Mouse (Mus musculus) kidney, embryonic 16.5 days (tissue): ENCODE measurements around the gene Card11. TPM values are rescaled to one million over a fixed set of nuclear protein-coding genes. Genes with fewer than 3 reads are reported as not detected.

Experiments used
- ATAC-seq: fragments of 200-750 bp; cut with Nextera tagmentation; 2 replicates; pipeline ENCODE4 v1.8.0; 2017; ENCODE audit warnings: moderate TSS enrichment; ENCODE audit not compliant: low FRiP score, low TSS enrichment
- H3K27ac ChIP-seq: fragments of 300-500 bp; sonication (generic); 2 replicates; pipeline ENCODE4 v1.5.1; 2014; ENCODE audit warnings: low read length
- H3K27me3 ChIP-seq: fragments of 300-500 bp; sonication (generic); 2 replicates; pipeline ENCODE4 v1.6.1; 2014; ENCODE audit warnings: low read length, control low read depth, mixed read lengths; ENCODE audit not compliant: insufficient read depth
- H3K36me3 ChIP-seq: fragments of 300-500 bp; sonication (generic); 2 replicates; pipeline ENCODE4 v1.6.1; 2014; ENCODE audit warnings: low read length, control low read depth, mixed read lengths; ENCODE audit not compliant: insufficient read depth
- H3K4me1 ChIP-seq: fragments of 300-500 bp; sonication (generic); 2 replicates; pipeline ENCODE4 v1.6.1; 2014; ENCODE audit warnings: low read length, control low read depth, mixed read lengths; ENCODE audit not compliant: insufficient read depth
- H3K4me2 ChIP-seq: fragments of 300-500 bp; sonication (generic); replicated peaks from 2 replicates; pipeline ENCODE4 v1.6.1; 2014; ENCODE audit warnings: low read depth, low read length
- H3K4me3 ChIP-seq: fragments of 300-500 bp; sonication (generic); 2 replicates; pipeline ENCODE4 v1.5.1; 2014; ENCODE audit warnings: mild to moderate bottlenecking, low read length
- H3K9ac ChIP-seq: fragments of 300-500 bp; sonication (generic); replicated peaks from 2 replicates; pipeline ENCODE4 v1.6.1; 2014; ENCODE audit warnings: low read length
- H3K9me3 ChIP-seq: fragments of 300-500 bp; sonication (generic); 2 replicates; pipeline ENCODE4 v1.6.1; 2016; ENCODE audit warnings: low read length, control low read depth
- WGBS: fragments of 180-500 bp; shearing (Covaris S2); extraction: QIAGEN DNeasy Blood & Tissue Kit; methylation state at CpG from one replicate; pipeline ENCODE4 v1.1.7; 2014; 5-methylcytosine and 5-hydroxymethylcytosine counted together
- polyA plus RNA-seq: library from polyadenylated mRNA; unstranded; fragments of >200 nt; fragmentation: Nextera tagmentation; extraction: Ambion mirVana; gene quantifications from 2 replicates; pipeline ENCODE4 v1.2.1, GENCODE M21; 2015

Card11 gene
- polyA plus RNA-seq, 1 experiment from 2014 or later, result 0.27 TPM

DNA sequence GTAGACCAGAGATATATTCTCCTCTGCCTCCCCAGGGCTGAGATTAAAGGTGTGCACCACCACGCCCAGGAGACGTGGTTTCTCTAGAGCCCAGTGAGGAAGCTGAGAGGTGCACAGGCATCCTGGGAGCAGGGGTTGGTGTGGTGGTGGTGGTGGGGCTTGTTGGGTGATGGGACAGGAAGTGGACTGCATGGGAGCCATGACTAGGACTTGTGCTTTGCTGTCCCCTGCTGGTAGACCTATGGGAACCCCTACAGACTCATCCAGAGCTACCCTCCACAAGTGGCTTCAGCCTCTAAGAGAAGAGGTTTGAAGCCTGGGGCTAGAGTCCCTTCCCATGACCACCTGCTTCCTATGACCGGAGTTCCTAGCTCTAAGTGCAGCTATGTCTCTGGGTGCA, 142.0 kb downstream of the Card11 start:
- peaks cover 6% of the 10 kb centered on the region; the same call in 1 of the 2 replicates for H3K4me1 ChIP-seq
- WGBS, result 88% methylated on average over 3 of the region's 3 CpGs
- H3K27ac ChIP-seq, result no peak overlapping the region
- no peak for ATAC-seq
- no peak overlapping the region for H3K4me2 ChIP-seq
- H3K36me3 ChIP-seq, result no peaks in the 10 kb centered on the region
- H3K9me3 ChIP-seq, result no peaks in the 10 kb centered on the region
- H3K27me3 ChIP-seq, result no peaks in the 10 kb centered on the region
- no peak overlapping the region for H3K9ac ChIP-seq
- H3K4me3 ChIP-seq, result no peak overlapping the region

DNA sequence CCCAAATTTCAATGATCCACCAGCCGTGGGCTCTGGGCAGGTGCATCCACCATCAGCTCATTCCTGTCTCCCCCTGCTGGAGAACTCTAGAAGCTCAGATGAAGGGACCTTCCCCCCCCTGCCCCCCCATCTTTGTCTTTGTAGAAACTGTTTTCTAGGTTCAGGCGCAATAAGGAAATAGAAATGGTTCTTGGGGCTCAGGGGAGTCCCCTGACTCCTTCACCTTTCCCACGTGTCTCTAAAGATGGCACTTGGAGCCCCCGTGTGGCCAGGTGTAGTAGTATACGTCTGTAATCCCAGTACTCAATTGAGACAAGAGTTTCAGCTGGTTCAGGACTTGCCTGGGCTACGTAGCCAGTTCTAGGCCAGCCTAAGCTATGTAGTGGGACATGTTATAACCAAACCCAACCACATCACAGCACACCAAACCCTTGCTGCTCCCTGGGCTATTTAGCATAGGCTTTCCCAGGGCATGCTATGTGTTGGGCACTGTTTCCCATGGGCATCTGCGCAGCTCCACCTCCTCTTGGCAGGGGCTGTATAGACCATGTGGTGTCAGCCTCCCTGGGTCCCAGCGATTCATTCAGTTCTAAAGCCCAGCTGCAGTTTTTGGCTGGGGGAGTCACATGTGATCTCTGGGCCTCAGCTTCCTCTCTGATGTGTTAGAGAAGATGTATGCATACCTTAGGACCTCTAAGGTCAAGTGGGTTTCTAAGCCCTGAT, 142.8 kb downstream of the Card11 start:
- Histone ChIP-seq H3K27me3 (no peaks in the 10 kb centered on the region), H3K9ac (no peak overlapping the region), H3K4me1 (peaks cover 9% of the 10 kb centered on the region; the same call in 1 of the 2 replicates), H3K4me2 (no peak overlapping the region), H3K9me3 (no peaks in the 10 kb centered on the region), H3K4me3 (no peak overlapping the region), H3K36me3 (no peaks in the 10 kb centered on the region), H3K27ac (no peak overlapping the region)
- 66% methylated on average over 8 of the region's 8 CpGs for WGBS
- ATAC-seq, result no peak

DNA sequence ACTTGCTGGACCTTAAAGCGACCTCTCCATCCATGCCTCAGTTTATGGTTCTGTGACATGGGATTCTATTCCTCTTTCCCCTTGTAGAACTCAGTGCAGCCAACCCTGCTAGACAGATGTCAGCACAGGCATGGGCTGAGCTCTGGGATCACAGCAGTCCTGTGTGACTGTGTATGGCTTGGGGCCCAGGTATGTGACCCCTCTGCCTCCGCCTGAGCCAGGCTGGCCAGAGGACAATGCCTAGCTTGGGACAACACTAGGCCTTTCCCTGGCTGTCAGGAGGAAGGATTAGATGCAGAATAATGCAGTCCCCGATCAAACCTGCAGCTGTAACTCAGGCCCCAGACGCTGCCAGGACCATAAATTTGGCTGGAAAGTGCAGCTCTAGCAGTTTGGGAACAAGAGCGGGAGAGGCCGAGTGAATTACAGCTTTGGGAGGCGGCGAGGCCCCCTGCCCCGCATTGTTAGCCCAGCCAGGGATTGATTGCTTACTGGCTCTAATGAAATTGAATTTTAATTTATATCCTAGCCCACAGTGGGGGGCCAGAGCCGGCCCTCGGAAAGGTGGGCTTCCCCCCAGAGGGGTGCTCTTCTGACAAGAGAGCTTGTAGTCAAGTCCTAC, 144.4 kb downstream of the Card11 start:
- H3K27me3 ChIP-seq, result no peaks in the 10 kb centered on the region
- peaks cover 11% of the 10 kb centered on the region; the same call in 1 of the 2 replicates for H3K4me1 ChIP-seq
- no peaks in the 10 kb centered on the region for H3K36me3 ChIP-seq
- peaks cover 6% of the 10 kb centered on the region; the same call in 1 of the 2 replicates for H3K9me3 ChIP-seq
- no peak overlapping the region for H3K4me3 ChIP-seq
- no peak overlapping the region for H3K27ac ChIP-seq
- 31% methylated on average over 11 of the region's 11 CpGs for WGBS
- H3K9ac ChIP-seq, result no peak overlapping the region
- ATAC-seq, result no peak
- H3K4me2 ChIP-seq, result no peak overlapping the region

DNA sequence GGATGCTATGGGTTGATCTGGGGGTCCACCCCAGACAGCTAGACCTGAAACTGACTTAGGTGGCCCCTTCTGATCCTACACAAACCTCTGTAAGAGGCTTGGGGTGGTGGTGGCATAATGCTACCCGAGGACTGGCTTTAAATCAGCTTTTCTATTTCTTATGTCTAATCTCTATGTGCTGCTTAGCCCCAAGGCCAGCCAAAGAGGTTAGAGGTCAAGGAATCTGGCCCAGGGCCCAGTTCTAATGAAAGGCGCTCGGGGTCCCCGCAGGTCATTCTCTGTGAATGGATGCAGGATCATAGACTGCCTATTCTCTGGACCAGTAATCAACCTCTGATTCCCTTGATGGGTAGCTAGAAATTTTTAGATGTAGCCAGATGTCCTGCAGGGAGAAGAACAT, 145.7 kb downstream of the Card11 start:
- 68% methylated on average over 4 of the region's 4 CpGs for WGBS

DNA sequence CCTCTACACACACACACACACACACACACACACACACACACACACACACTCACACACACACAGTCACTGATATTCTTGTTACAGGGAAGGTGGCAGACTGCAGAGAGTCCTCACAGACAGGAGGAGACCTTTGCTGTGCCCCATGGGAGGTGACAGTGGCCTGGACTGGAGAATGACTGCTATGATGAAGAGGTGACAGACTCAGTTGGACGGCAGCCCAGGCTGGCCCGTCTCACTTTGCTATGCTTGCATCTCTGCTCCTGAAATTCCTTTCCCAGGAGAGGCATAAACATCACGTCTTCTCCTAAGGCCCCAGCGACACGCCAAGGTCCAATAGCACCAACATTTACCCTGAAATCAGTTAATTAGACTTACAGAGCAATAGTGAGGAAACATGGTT, 146.7 kb downstream of the Card11 start:
- Histone ChIP-seq H3K4me1 (peaks cover 11% of the 10 kb centered on the region; the same call in 1 of the 2 replicates), H3K4me2 (no peak overlapping the region), H3K9ac (no peak overlapping the region), H3K9me3 (peaks cover 9% of the 10 kb centered on the region; the same call in 1 of the 2 replicates), H3K27ac (no peak overlapping the region), H3K4me3 (no peak overlapping the region), H3K36me3 (no peaks in the 10 kb centered on the region), H3K27me3 (0 out of 2 replicates have a peak, but pooled peaks cover 3% of the 10 kb centered on the region)
- no peak for ATAC-seq
- WGBS, result 61% methylated on average over 5 of the region's 5 CpGs

More for the DNA sequence above, 145.7 kb downstream of the Card11 start:
- Histone ChIP-seq H3K36me3 (no peaks in the 10 kb centered on the region), H3K9me3 (peaks cover 9% of the 10 kb centered on the region; the same call in 1 of the 2 replicates), H3K4me2 (no peak overlapping the region), H3K4me3 (no peak overlapping the region), H3K27ac (no peak overlapping the region), H3K4me1 (peaks cover 11% of the 10 kb centered on the region; the same call in 1 of the 2 replicates), H3K27me3 (no peaks in the 10 kb centered on the region), H3K9ac (no peak overlapping the region)
- no peak for ATAC-seq

DNA sequence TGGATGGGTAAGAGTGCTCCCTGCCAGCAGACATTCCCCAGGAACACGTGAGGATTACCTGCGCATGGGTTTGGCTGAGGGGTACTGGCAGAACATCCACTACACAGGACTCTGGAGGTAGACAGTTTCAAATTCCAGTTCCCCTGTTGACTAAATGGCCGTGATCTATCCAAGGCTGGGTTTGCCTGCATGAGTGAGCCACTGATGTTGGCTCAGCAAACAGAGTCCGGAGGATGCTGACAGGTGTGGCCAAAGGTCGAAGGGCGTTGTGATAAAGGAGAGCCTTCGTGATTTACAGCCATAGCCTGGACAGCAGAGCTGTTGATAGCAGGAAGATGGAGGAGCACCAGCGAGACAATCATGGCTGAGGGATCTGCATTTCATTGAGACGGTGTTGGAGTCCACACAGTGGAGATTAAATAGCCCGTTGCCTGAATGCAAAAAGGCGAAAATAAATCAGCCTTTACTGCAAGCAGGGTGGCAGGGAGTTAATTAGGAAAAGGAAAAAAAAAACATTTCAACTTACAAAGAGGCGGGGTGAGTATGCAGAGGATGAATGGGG, 147.9 kb downstream of the Card11 start:
- H3K9me3 ChIP-seq, result peaks cover 9% of the 10 kb centered on the region; the same call in 1 of the 2 replicates
- H3K27me3 ChIP-seq, result 0 out of 2 replicates have a peak, but pooled peaks cover 3% of the 10 kb centered on the region
- H3K36me3 ChIP-seq, result no peaks in the 10 kb centered on the region
- H3K9ac ChIP-seq, result no peak overlapping the region
- peaks cover 11% of the 10 kb centered on the region; the same call in 1 of the 2 replicates for H3K4me1 ChIP-seq
- peak; percentile 76 for ATAC-seq
- no peak overlapping the region for H3K4me2 ChIP-seq
- no peak overlapping the region for H3K27ac ChIP-seq
- WGBS, result 32% methylated on average over 12 of the region's 12 CpGs
- no peak overlapping the region for H3K4me3 ChIP-seq

DNA sequence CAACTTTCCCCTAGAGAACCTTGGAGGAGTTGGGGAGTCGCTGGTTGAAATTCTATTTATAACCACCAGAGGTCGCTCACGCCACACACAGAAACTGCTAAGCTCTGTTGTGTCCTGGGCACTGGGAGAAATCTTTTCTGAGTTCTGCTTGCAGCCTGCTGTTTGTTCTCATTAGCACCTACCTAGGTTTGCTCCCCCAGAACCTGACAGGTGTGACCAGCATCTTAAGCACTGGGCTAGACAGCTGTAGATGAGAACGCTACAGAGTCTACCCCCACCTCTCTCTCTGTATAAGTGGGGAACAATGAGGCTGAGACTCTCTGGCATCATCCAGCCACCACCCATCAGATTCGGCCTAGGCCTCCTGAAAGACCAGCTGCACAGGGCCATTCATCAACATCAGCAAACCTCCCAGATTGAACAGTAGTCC, 153.1 kb downstream of the Card11 start:
- 13% methylated on average over 5 of the region's 5 CpGs for WGBS
- H3K9me3 ChIP-seq, result peaks cover 9% of the 10 kb centered on the region; the same call in 1 of the 2 replicates
- peak; percentile 57; the same call in 1 of the 2 replicates for ATAC-seq
- H3K27me3 ChIP-seq, result 0 out of 2 replicates have a peak, but pooled peaks cover 3% of the 10 kb centered on the region
- H3K4me1 ChIP-seq, result 0 out of 2 replicates have a peak, but pooled peaks cover under 1% of the 10 kb centered on the region
- no peak overlapping the region for H3K4me3 ChIP-seq
- H3K36me3 ChIP-seq, result no peaks in the 10 kb centered on the region
- no peak overlapping the region for H3K4me2 ChIP-seq
- H3K27ac ChIP-seq, result no peak overlapping the region
- no peak overlapping the region for H3K9ac ChIP-seq

DNA sequence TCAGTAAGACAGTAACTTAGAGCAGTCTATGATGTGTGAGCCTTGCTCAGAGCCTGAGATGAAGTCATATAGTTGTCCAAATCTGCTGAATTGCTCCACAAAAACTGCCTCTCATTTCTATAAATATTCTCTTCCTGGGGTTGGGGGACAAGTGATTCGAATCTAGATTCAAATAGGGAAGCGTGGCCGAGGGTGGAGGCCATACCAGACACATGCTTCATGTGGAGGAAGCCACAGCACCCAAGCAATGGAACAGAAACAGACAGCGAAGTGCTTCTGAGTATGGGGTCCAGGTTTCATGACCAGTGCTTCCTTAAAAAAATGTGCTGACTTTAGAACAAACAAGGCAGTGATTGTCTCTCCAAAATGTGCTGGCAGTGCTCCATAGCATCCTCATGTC, 158.4 kb downstream of the Card11 start:
- no peaks in the 10 kb centered on the region for H3K9me3 ChIP-seq
- WGBS, result 79% methylated on average over 4 of the region's 4 CpGs
- no peak overlapping the region for H3K9ac ChIP-seq
- H3K27ac ChIP-seq, result no peak overlapping the region
- H3K4me3 ChIP-seq, result no peak overlapping the region
- ATAC-seq, result no peak
- H3K4me1 ChIP-seq, result no peaks in the 10 kb centered on the region
- H3K27me3 ChIP-seq, result no peaks in the 10 kb centered on the region
- no peaks in the 10 kb centered on the region for H3K36me3 ChIP-seq
- no peak overlapping the region for H3K4me2 ChIP-seq

DNA sequence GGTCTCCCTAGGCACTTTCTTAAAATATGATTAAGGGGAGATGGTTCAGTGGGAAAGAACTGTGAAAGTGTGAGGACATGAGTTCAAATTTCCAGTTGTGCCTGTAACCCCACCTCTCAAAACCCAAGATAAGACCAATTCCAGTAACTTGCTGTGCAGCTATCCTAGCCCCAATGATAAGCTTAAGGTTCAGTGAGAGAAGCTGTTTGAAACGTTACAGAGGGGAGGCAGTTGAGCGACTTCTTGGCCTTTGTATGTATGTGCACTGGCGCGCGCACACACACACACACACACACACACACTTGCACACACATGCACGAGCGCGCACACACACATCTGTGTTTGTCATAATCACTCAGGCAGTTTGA, 169.3 kb downstream of the Card11 start:
- no peak for ATAC-seq
- H3K27me3 ChIP-seq, result no peaks in the 10 kb centered on the region
- 0 out of 2 replicates have a peak overlapping the region, but pooled peaks have one; percentile 56 for H3K9ac ChIP-seq
- 82% methylated on average over 8 of the region's 8 CpGs for WGBS
- no peaks in the 10 kb centered on the region for H3K36me3 ChIP-seq
- H3K27ac ChIP-seq, result no peak overlapping the region
- no peaks in the 10 kb centered on the region for H3K9me3 ChIP-seq
- peaks cover 35% of the 10 kb centered on the region for H3K4me1 ChIP-seq
- H3K4me3 ChIP-seq, result peak overlapping the region; percentile 39
- peak overlapping the region; percentile 59 for H3K4me2 ChIP-seq
